Mouse (Mus musculus) liver, postnatal 0 days (tissue): ENCODE results near the gene Hbs1l.
A peak's percentile ranks its signal among the peaks of the same experiment; 100 is the strongest.

Experiments used
- CTCF ChIP-seq: sonication (generic); IDR thresholded peaks from 2 replicates; pipeline ENCODE4 v1.5.1; 2016; ENCODE audit warnings: antibody characterized with exemption, low read depth
- EP300 ChIP-seq: IDR thresholded peaks from 2 replicates; pipeline ENCODE4 v1.6.1; 2016; ENCODE audit warnings: antibody characterized with exemption, low read depth, mild to moderate bottlenecking

- no peak for TF ChIP-seq CTCF
- TF ChIP-seq EP300: peak; percentile 97
These were observed 26.9 kb upstream of the Hbs1l start for GRCm38 (mm10) chr10:21268786-21269410.
